Mouse (Mus musculus) ES-CJ7 (cell line): ENCODE results near the gene Ttc7.

ENCODE experiments used
- DNase-seq: peaks from one replicate; pipeline ENCODE4 v3.0.0; 2011; ENCODE audit warnings: low read depth, low spot score

Ttc7 gene

GRCm38 (mm10) chr17:87367228-87367627, 84.5 kb downstream of the Ttc7 start:
- DNase-seq: no peak

GRCm38 (mm10) chr17:87367640-87368039, 85.0 kb downstream of the Ttc7 start:
- no peak for DNase-seq

DNA sequence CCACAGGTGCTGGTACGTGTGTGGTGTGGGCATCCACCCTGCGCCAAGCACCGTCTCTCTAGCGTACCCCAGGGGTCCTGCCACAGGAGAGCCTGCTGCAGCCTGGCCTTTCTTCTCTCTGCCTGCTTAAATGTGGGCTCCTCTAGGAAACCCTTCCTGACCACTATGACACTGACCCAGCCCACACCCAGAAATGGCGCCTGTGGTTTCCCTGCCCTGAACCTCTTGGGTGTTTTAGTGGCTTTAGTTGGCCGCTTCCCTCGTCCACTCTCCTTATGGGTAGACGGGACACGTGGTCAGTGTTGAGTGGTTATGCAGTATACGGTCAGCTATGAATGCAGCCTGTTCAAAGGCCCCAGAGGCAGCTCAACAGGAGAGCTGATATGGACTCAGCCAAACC, 85.8 kb downstream of the Ttc7 start:
- DNase-seq: no peak

GRCm38 (mm10) chr17:87369270-87369759, 86.6 kb downstream of the Ttc7 start:
- DNase-seq: no peak

DNA sequence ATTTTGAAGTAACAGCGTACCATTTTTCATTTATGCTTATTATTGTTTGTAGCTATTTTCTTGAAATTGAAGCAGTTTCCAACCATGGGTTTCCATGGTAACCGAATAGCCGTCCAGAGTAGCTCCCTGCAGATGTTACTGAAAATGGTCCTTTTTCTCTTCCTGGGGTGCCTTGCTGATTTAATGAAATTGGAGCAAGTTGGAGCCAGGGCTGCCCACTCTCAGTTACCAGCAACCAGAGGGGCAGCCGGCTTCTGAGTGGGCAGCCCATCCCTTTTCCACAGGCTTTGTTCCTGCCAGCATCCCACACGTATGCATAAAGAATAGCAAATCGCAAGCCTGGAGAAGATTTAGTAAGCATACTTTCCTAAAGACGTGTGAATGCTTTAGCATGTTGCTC, 89.5 kb downstream of the Ttc7 start:
- no peak for DNase-seq

DNA sequence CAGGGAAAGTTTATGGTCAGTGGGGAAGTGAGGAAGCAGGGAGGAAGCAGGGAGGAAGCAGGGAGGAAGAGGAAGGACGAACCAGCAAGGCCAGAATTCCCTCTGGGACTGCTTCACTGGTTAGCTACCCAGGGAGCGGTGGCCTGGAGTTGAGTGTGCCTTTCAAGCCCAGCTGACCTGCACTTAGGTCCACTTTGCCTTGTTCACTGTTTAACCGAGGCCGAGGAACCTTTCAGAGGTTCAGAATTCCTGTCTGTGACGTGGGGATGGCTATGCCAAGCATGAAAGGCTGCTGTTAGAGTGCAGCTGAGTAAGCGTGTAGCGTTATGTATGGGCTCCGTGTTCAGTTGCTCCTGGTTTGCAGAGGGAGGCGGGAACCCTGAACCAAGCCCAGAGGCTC, 90.6 kb downstream of the Ttc7 start:
- no peak for DNase-seq

DNA sequence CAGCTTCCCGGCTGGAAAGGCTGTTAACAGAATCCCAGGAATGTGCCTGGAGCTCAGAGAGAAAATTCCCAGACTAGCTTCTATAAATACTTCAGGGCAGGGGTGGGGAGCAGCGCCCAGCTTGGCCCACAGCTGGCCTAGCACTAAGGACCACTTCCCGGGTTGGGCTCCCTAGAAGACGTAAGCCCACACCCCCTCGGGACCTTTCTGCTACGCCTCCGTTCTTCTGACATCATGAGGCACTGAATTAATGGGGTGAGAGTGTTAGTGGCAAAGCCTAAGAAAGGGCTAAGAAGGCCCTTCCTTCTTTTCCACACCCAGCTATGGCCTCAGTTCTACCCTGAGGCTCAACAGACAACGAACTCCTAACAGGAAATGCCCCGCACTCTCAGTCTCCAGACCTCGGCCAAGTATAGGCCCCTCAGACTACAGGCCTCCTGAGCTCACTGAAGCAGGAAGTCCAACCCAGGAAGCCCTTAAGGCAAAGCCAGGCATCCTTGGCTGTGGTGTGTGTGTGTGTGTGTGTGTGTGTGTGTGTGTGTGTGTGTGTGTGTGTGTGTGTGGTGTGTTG, 93.3 kb downstream of the Ttc7 start:
- DNase-seq: no peak

GRCm38 (mm10) chr17:87376831-87377471, 94.3 kb downstream of the Ttc7 start:
- DNase-seq: no peak

DNA sequence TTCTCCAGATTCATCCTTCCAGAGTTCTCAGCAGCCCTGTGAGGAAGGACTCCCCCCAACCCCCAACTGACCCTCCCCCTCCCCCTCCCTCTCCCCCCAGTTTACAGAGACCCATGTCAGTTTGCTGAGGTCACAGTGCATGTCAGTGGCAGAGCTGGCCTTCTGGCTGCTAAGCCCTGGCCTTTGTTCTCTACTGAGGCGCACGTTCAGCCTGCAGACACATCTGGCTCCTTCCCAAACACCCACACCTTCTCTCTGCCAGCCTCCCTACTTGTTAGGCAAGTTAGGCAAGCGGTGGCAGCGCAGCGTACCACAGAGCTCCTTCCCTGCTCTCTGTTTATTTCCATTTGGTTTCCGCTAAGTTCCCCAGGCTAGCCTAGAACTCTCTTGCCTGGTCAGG, 94.8 kb downstream of the Ttc7 start:
- no peak for DNase-seq

- DNase-seq: peak; percentile 27
Measured at GRCm38 (mm10) chr17:87378354-87379159, 95.9 kb downstream of the Ttc7 start.

GRCm38 (mm10) chr17:87379160-87379624, 96.5 kb downstream of the Ttc7 start:
- no peak for DNase-seq

DNA sequence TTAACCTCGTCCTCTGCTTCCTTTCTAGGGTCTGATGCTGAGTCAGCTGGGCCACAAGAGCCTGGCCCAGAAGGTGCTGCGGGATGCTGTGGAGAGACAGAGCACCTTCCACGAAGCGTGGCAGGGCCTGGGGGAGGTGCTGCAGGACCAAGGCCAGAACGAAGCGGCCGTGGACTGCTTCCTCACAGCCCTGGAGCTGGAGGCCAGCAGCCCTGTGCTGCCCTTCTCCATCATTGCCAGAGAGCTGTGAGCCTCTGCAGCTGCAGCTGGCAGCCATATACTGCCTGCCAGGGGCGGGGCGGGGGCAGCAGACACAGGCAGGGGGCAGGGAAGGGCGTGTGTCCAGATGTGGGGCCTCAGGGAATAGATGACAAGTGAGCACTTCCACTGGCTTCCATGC, 97.1 kb downstream of the Ttc7 start:
- no peak for DNase-seq

DNA sequence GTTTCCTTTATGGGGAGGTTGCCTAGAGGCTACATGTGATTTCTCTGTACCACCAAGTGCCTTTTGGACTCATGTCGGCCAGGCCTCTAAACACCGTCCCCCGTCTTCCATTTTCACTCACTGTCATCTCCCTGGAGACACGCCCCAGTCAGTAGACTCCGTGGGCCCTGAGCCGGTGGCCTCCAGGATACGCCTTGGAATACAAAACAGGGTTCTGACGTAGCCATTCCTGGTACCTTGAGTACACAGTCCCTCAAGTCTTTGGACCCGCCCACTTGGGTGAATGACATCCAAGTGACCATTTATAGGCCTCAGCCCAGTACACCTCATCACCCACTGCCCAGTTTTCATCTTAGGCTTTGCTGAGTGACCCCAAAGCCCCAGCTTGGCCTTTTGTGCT, 98.0 kb downstream of the Ttc7 start:
- DNase-seq: no peak

- DNase-seq: no peak
Measured at GRCm38 (mm10) chr17:87385835-87386234, 103.1 kb downstream of the Ttc7 start.

- DNase-seq: no peak
Measured at GRCm38 (mm10) chr17:87387068-87387467, 104.4 kb downstream of the Ttc7 start.

DNA sequence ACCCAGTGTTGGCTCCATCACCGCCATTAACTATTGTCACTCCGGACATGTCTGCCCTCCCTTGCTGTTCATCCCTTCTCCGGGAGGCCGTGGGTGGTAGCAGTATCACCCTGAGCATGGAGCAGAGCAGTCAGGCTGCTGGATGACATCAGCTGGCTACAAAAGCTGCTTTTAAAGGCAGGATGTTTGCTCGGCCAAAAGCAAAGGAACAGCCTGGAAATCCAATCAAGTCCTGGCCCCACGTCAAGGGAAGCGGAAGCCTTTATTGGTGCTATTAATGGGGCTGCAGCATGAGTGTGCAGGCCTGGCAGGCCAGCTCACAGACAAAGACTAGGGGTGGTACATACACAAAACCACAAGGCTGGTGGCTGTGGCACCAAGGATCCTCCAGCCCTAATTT, 108.6 kb downstream of the Ttc7 start:
- DNase-seq: no peak

DNA sequence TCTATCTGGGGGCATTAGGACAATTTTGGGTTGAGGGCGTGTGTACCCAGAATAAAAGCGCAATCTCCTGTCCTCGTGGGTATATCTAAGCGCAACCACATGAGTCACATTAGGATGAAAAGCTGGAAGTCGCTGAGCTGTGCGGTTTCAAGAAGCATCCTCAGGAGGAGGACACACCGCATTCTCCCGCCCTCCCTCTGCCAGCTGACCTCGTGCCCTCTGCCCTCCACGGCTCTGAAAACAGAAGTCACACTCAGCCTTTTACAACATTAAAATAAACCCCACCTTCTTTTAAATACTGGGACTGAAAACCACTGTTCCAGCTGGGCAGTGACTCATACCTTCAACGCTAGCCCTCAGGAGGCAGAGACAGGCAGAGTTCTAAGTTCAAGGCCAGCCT, 114.4 kb downstream of the Ttc7 start:
- no peak for DNase-seq

DNA sequence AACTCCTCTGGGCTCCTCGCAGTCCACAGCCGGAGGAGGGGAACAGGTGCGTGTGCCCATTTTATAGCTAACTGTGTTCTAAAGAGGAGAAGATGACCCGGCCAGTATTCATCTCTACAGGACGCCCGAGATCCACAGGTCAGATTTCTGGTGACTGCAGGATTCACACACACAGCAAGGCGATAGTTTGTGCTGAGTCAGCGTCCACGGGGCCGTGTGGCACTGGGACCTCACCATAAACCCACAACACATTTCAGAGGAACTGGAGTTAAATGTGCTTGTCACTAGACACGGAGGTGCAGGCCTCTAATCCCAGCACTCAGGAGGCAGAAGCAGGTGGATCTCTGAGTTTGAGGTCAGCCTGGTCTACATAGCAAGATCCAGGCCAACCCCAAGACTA, 119.8 kb downstream of the Ttc7 start:
- DNase-seq: no peak

DNA sequence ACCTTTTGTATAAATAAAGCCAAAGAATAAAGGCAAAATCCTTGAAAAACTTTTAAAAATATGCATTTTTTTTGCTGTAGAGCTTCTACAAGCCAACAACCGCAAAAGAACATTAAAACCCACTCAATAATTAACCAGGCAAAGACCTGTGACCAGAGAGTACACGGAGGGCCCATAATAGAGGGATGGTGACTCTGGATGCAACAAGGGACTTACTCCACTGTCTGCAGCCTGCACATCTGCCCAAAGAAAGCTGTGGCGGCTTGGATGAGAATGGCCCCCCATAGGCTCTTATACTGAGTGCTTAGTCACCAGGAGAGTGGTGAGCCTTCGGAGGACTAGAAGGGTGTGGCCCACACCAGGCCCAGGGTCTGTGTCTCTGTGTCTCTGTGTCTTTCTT, 120.8 kb downstream of the Ttc7 start:
- no peak for DNase-seq

DNA sequence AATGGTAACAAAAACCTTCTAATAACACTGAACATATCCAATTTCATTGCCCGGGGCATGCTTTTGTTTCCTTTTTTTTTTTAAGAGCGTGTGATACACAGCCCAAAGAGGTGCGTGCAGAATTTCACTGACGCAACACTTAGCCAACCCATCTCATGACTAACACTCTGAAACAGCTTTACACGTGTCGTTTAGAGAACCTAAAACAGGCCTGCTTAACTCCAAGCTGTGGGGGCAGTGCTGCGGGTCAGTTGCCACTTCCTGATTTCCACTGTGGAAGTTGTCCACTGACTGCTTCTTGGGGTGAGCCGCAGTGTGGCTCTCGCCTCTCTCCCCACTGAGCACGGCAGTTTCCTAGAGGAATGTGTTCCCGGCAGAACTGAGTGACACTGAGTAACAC, 122.9 kb downstream of the Ttc7 start:
- no peak for DNase-seq

GRCm38 (mm10) chr17:87406646-87407045, 124.0 kb downstream of the Ttc7 start:
- DNase-seq: peak; percentile 23

DNA sequence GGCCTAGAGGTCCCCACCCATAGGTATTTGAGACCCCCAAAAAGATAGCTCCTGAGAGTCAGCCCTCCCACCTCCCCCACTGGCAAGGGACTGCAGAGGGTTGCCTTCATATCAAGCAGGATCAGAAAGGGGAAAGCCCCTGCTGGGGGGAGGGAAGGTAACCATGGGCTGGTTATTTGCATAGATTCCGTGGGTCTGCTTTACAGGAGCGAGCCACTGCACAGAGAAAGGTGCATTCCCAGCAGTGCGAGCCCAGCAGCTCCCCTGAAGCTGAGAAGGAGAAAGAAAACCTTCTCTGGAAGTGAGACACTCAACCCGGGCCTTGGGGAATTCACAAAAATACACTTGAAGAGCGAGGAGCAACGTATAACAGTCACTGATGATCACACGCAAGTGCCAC, 135.4 kb downstream of the Ttc7 start:
- DNase-seq: no peak

DNA sequence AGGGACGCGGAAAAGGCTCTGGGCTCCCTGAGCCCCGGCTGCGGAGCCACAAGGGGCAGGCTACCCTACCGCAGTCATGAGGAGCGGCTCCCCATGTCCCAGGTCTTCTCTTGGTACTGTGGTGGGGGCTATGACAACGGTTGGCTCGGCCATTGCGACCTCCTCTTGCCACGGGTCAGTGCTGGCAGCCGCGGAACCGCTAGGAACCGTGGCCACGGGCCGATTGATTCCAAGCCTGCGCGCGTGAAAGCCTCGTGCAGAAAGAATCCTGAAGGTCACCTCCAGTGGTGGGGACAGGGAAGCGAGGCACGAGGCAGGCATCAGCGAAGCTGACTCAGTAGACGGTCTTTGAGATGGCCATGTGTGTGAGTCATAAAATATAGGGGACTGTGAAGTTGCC, 144.8 kb downstream of the Ttc7 start, which contains the start of gene Stpg4:
TSS of gene Stpg4 (minus strand) at position 231 of the 400 bp plus-strand sequence.
- DNase-seq: no peak
